Mouse (Mus musculus): ENCODE data around the gene Slc13a2. TPM values are rescaled to one million over a fixed set of nuclear protein-coding genes. Genes with fewer than 3 reads are reported as not detected.

Slc13a2 gene
- polyA plus RNA-seq, 1 experiment = not detected

- Histone ChIP-seq H3K4me3 (ENCODE audit: insufficient read depth, low read length) (no peak overlapping the region), H3K27ac (ENCODE audit: insufficient read depth, low read length) (no peak overlapping the region), H3K4me1 (ENCODE audit: control insufficient read depth, insufficient read depth, low read length) (0 out of 2 replicates have a peak, but pooled peaks cover 2% of the 10 kb centered on the region)
- TF ChIP-seq POLR2A (IDR thresholded peaks at IDR 0.05; ENCODE audit: extremely low read depth, insufficient read depth, low read length) (no peak), CTCF (IDR thresholded peaks at IDR 0.05; ENCODE audit: extremely low read depth, insufficient read depth, low read length) (no peak)
Observed at GRCm38 (mm10) chr11:78349441-78350358, 72.3 kb downstream of the Slc13a2 start.

GRCm38 (mm10) chr11:78348474-78348873 lies 73.5 kb downstream of the Slc13a2 start:
- no peak overlapping the region for H3K27ac ChIP-seq (ENCODE audit: insufficient read depth, low read length)
- no peak for TF ChIP-seq POLR2A (IDR thresholded peaks at IDR 0.05; ENCODE audit: extremely low read depth, insufficient read depth, low read length)
- TF ChIP-seq CTCF (IDR thresholded peaks at IDR 0.05; ENCODE audit: extremely low read depth, insufficient read depth, low read length) = no peak
- no peak overlapping the region for H3K4me3 ChIP-seq (ENCODE audit: insufficient read depth, low read length)
- H3K4me1 ChIP-seq (ENCODE audit: control insufficient read depth, insufficient read depth, low read length) = 0 out of 2 replicates have a peak, but pooled peaks cover 2% of the 10 kb centered on the region

- Histone ChIP-seq H3K27ac (ENCODE audit: insufficient read depth, low read length) (no peak overlapping the region), H3K4me1 (ENCODE audit: control insufficient read depth, insufficient read depth, low read length) (0 out of 2 replicates have a peak, but pooled peaks cover 2% of the 10 kb centered on the region), H3K4me3 (ENCODE audit: insufficient read depth, low read length) (no peak overlapping the region)
- TF ChIP-seq CTCF (IDR thresholded peaks at IDR 0.05; ENCODE audit: extremely low read depth, insufficient read depth, low read length) = no peak
- no peak for TF ChIP-seq POLR2A (IDR thresholded peaks at IDR 0.05; ENCODE audit: extremely low read depth, insufficient read depth, low read length)
Observed at GRCm38 (mm10) chr11:78347908-78348307, 74.1 kb downstream of the Slc13a2 start.

Other genes with a start within 250 kb of the Slc13a2 start
- gene Nek8, start 245.5 kb downstream of the Slc13a2 start, polyA plus RNA-seq (2012; rRNA removed) = 5.4 and 6.2 TPM in 2 replicates
- 83.0 and 84.4 TPM in 2 replicates for gene Tlcd1, start 245.5 kb downstream of the Slc13a2 start, polyA plus RNA-seq (2012; rRNA removed)
- 1,200 and 1,274 TPM in 2 replicates for gene Rpl23a, start 238.6 kb downstream of the Slc13a2 start, polyA plus RNA-seq (2012; rRNA removed)
- gene Rab34, start 233.8 kb downstream of the Slc13a2 start, polyA plus RNA-seq (2012; rRNA removed) = 46.6 and 56.0 TPM in 2 replicates
- 6.2 TPM in 2 replicates for gene Proca1, start 228.8 kb downstream of the Slc13a2 start, polyA plus RNA-seq (2012; rRNA removed)
- 111 and 115 TPM in 2 replicates for gene Sdf2, start 176.5 kb downstream of the Slc13a2 start, polyA plus RNA-seq (2012; rRNA removed)
- 39.9 and 40.1 TPM in 2 replicates for gene Supt6, start 176.2 kb downstream of the Slc13a2 start, polyA plus RNA-seq (2012; rRNA removed)
- 101 and 103 TPM in 2 replicates for gene 2610507B11Rik, start 160.5 kb downstream of the Slc13a2 start, polyA plus RNA-seq (2012; rRNA removed)
- 31.8 and 39.1 TPM in 2 replicates for gene BC030499, start 131.4 kb downstream of the Slc13a2 start, polyA plus RNA-seq (2012; rRNA removed)
- gene Spag5, start 120.7 kb downstream of the Slc13a2 start, polyA plus RNA-seq (2012; rRNA removed) = 29.6 and 35.1 TPM in 2 replicates
- 1,609 and 1,659 TPM in 2 replicates for gene Aldoc, start 99.2 kb downstream of the Slc13a2 start, polyA plus RNA-seq (2012; rRNA removed)
- gene Pigs, start 93.8 kb downstream of the Slc13a2 start, polyA plus RNA-seq (2012; rRNA removed) = 69.3 and 77.3 TPM in 2 replicates
- gene Unc119, start 78.7 kb downstream of the Slc13a2 start, polyA plus RNA-seq (2012; rRNA removed) = 65.3 and 68.4 TPM in 2 replicates
- gene Foxn1, start 35.7 kb downstream of the Slc13a2 start, polyA plus RNA-seq (2012; rRNA removed) = 0.02 TPM in 2 replicates
- gene Slc46a1, start 43.5 kb upstream of the Slc13a2 start, polyA plus RNA-seq (2012; rRNA removed) = 13.6 and 14.7 TPM in 2 replicates
- gene Sarm1, start 75.5 kb upstream of the Slc13a2 start, polyA plus RNA-seq (2012; rRNA removed) = 26.2 and 27.0 TPM in 2 replicates
- gene Vtn, start 76.9 kb upstream of the Slc13a2 start, polyA plus RNA-seq (2012; rRNA removed) = 159 and 182 TPM in 2 replicates
- gene Sebox, start 81.2 kb upstream of the Slc13a2 start, polyA plus RNA-seq (2012; rRNA removed) = 3.3 and 4.3 TPM in 2 replicates
- gene Tmem199, start 90.0 kb upstream of the Slc13a2 start, polyA plus RNA-seq (2012; rRNA removed) = 57.8 and 62.4 TPM in 2 replicates
- 113 and 127 TPM in 2 replicates for gene Poldip2, start 90.0 kb upstream of the Slc13a2 start, polyA plus RNA-seq (2012; rRNA removed)
- gene Tnfaip1, start 114.1 kb upstream of the Slc13a2 start, polyA plus RNA-seq (2012; rRNA removed) = 38.2 and 38.9 TPM in 2 replicates
- 100 and 101 TPM in 2 replicates for gene Ift20, start 114.1 kb upstream of the Slc13a2 start, polyA plus RNA-seq (2012; rRNA removed)
- 17.8 and 20.8 TPM in 2 replicates for gene Tmem97, start 128.6 kb upstream of the Slc13a2 start, polyA plus RNA-seq (2012; rRNA removed)

Data from cortical plate, adult 2 months (tissue).